Mouse (Mus musculus) naive thymus-derived CD4-positive, alpha-beta T cell, adult 2 months (primary cell): ENCODE data around the gene Strn.
A peak's percentile ranks its signal among the peaks of the same experiment; 100 is the strongest.

Experiments used
- DNase-seq: peaks from one replicate; pipeline ENCODE4 v3.0.0-alpha.2; 2011; ENCODE audit warnings: low read depth

Strn gene

GRCm38 (mm10) chr17:78737096-78737495, at the start of gene Strn:
TSS of gene Strn (minus strand) at chr17:78737196.
- DNase-seq, result no peak

GRCm38 (mm10) chr17:78778765-78779164, 41.8 kb upstream of the Strn start:
- no peak for DNase-seq

- DNase-seq, result no peak
Observed at GRCm38 (mm10) chr17:78772317-78772716, 35.3 kb upstream of the Strn start.

DNA sequence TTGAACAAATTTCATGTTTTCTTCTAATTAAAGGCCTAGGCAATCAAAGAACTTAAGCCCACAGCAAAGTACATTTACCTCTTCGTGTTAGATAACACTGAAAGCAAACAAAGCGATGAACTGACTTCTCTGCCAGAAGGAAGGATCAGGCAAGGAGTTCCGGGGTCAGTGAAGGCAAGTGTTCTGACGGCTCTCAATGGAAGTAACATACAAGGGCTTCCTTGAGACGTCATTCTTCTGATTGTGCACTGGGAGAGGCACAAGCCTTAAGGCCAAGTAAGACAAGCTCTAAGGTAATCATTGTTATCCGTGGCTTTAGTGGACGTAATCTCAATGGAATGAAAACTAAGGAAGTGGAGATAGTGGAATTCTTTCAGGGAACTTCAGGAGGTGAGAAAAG, 33.9 kb upstream of the Strn start:
- DNase-seq, result no peak

GRCm38 (mm10) chr17:78769341-78769740, 32.3 kb upstream of the Strn start:
- DNase-seq, result no peak

DNA sequence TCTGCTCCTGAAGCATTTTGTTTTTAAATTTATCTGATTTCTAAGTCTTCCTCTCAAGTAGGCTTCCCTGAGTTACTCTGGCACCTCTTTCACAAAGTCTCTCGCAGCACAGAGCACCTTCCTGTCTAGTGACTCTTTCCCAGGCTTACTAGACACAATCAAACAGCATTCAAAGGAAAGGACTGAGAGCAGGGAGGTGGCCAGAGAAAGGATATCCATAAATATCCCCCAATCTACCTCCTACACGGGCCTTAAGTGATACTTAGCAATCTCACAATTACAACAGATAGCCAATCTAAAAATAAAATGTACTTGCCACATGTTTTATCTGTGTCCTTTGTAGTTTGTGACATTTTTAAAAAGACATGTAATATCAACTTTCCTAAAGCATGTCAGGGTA, 31.9 kb upstream of the Strn start:
- no peak for DNase-seq

DNA sequence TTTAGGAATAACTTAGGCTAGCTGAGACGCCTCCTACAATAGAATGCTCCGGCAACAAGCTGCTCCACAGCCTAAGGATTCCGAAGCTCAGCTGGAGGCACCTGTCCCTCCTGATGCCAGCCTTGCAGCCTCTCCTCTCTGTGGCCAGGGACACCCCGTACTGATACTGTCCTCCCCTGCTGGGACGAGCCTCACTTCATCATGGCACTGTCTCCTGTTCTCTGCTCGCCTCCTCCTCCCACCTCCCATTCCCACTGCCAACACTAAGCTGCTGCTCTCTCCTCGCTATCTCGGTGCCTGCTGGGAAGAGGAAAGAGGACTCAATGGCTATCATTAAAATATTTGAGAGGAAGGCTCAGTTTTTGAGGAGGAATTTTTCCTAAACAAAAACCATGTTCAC, 30.6 kb upstream of the Strn start:
- DNase-seq, result no peak

DNA sequence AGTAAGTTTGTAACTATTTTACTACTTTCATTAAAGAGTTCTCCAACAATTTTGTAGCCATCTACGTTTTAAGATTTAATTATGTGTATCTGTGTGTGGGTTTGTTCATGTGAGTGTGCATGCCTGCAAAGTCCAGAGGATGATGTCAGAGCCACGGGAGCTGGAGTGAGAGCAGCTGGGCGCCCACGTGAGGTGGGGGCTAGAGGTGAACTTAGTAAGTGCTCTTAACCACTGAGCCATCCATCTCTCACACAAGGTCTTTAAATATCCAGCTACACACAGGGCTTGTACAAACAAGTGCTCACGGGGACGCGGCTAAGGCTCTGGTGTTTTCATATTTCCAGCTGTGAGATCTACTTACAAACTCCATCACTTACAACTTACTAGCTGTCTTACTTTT, 29.1 kb upstream of the Strn start:
- no peak for DNase-seq

- DNase-seq, result no peak
Observed at GRCm38 (mm10) chr17:78763272-78763671, 26.3 kb upstream of the Strn start.

GRCm38 (mm10) chr17:78752938-78753655, 16.1 kb upstream of the Strn start:
- no peak for DNase-seq

DNA sequence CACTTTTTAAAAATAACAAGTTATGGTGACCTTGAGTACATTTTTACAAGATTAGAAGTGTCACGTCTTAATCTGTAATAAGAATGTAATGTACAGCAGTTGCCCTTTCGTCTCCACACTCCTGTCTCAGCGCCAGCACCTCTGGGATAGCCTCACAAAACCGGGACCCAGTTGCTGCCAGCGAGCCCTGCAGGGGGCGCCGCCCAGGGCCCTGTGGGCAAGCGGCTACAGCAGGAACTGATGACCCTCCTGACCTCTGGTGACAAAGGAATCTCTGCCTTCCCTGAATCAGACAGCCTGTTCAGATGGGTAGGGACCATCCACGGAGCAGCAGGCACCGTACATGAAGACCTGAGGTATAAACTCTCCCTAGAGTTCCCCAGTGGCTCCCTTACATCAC, 15.1 kb upstream of the Strn start:
- no peak for DNase-seq

- no peak for DNase-seq
Observed at GRCm38 (mm10) chr17:78748440-78748839, 11.4 kb upstream of the Strn start.

- peak; percentile 45 for DNase-seq
Observed at GRCm38 (mm10) chr17:78738416-78738815, 1.4 kb upstream of the Strn start.

DNA sequence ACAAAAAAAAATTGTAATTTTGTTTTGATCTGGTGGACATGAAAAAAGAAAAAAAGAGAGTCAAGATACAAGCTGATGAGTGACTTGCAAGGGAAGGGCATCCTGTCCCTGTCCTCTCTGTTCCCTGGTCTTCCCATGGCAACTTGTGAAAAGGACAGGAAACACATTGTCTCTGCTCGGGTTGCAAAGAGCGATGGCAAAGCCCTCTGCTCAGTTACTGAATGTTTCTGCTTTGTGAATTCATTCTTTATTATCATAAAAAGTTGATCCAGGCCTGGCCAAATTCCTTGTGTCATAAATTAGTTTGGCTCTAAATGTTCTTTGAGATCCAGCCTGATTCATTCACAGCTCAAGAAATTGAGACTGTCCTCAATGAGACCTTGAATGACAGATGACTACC, 775 bp upstream of the Strn start:
- DNase-seq, result peak; percentile 23

DNA sequence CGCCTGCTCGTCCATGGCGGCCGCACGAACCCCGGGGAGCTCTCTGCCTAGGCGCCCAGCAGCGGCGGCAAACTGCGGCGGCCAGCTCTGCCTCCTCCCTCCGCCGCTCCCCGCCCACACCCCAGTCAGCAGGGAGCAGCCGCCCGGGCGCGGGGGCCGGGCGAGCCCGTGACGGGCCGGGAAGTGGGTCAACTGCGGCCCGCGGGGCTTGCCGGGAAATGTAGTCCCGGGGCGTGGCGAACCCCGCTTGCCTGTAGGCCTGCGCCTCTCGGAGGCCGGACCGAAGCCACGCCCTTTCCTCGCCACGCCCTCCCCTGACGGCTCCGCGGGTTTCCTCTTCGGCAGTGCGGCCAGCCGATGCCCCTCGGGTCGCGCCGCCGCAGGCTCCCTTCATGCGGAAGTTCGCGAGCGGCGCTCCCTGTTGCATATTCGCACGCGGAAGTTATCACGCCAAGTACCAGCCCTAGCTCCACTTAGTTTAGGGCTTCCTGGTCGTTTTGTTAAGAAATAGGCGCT, 465 bp downstream of the Strn start:
- DNase-seq, result peak; percentile 99

- DNase-seq, result peak; percentile 47
Observed at GRCm38 (mm10) chr17:78735731-78736472, 1.1 kb downstream of the Strn start.

DNA sequence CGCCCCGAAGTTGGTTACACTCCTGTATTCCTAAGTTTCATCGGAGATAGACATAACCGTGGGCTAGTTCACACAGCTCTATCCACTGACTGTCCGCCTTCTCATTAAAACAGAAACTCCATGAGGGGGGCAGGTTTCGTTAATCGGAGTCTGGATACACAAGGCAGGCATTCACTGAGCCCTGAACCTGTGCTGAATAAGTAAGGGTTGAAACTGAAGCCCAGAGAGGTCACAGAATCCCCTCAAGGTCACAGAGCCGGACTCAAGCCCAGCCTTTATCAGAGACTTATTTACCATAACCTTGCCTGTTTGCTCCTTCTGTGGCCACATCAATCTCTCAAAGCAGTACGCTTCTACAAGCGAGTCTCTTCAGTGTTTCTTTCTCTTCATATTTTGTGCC, 2.2 kb downstream of the Strn start:
- no peak for DNase-seq

DNA sequence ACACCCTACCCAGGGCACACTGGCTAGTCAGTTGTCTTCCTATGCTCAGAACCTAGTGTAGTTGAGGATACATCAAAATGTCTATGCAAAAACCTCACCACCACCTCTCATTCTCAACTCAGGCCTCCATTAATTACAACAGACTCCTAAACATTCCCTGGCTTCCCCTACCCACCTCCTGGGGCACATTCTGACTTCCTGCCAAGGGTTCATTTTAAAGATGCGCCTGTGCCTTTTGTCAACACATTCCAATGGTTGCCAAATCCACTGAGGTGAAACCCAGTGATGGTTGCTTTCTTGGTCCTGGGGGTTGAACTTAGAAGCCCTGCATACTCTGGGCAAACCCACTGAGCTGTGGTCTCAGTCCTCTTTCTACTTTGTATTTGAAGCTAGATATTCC, 4.9 kb downstream of the Strn start:
- DNase-seq, result no peak

- no peak for DNase-seq
Observed at GRCm38 (mm10) chr17:78726746-78727449, 10.1 kb downstream of the Strn start.

- no peak for DNase-seq
Observed at GRCm38 (mm10) chr17:78724461-78725055, 12.4 kb downstream of the Strn start.

GRCm38 (mm10) chr17:78721690-78722089, 15.3 kb downstream of the Strn start:
- DNase-seq, result no peak

GRCm38 (mm10) chr17:78719086-78719485, 17.9 kb downstream of the Strn start:
- DNase-seq, result no peak
